Mouse (Mus musculus) cortical plate, adult 2 months (tissue): ENCODE results near the gene Rab13.

Experiments
- CTCF ChIP-seq: fragments of 200-500 bp; IDR thresholded peaks from 2 replicates; pipeline ENCODE4 v1.5.1; 2011; ENCODE audit warnings: mild to moderate bottlenecking, control low read depth, low read length; ENCODE audit not compliant: insufficient read depth; ENCODE audit errors: extremely low read depth
- POLR2A ChIP-seq: fragments of 200-500 bp; IDR thresholded peaks from 2 replicates; pipeline ENCODE4 v1.6.1; 2011; ENCODE audit warnings: mild to moderate bottlenecking, low read length, control low read depth; ENCODE audit not compliant: insufficient read depth; ENCODE audit errors: extremely low read depth

- TF ChIP-seq CTCF: no peak
- TF ChIP-seq POLR2A: no peak
Observed at GRCm38 (mm10) chr3:90202884-90203283, 10.6 kb upstream of the Rab13 start.
